Mouse (Mus musculus): ENCODE measurements at regions not wholly inside any gene's neighbourhood (a gene's known extent, or its start where the extent isn't known, plus 50 kb on each side); places are given as distances from the start of the nearest gene placed in this dataset.

- 38% methylated on average over 6 of the region's 6 CpGs for WGBS
- TF ChIP-seq CTCF (IDR thresholded peaks at IDR 0.05; ENCODE audit: insufficient read depth, low read depth, low read length) (no peak), POLR2A (IDR thresholded peaks at IDR 0.05; ENCODE audit: insufficient read depth, low read depth, low read length) (no peak)
- Histone ChIP-seq H3K4me3 (ENCODE audit: insufficient read depth, low read depth, low read length) (no peak overlapping the region), H3K4me1 (ENCODE audit: control insufficient read depth, insufficient read depth, low read length) (no peaks in the 10 kb centered on the region), H3K27ac (ENCODE audit: insufficient read depth, low read depth, low read length) (no peak overlapping the region)
Measured at GRCm38 (mm10) chr2:19785663-19786260, 123.8 kb upstream of the Etl4 start.

- no peak overlapping the region for H3K4me3 ChIP-seq (ENCODE audit: insufficient read depth, low read depth, low read length)
- 84% methylated on average over 6 of the region's 6 CpGs for WGBS
- no peaks in the 10 kb centered on the region for H3K4me1 ChIP-seq (ENCODE audit: control insufficient read depth, insufficient read depth, low read length)
- no peak for TF ChIP-seq CTCF (IDR thresholded peaks at IDR 0.05; ENCODE audit: insufficient read depth, low read depth, low read length)
- no peak for TF ChIP-seq POLR2A (IDR thresholded peaks at IDR 0.05; ENCODE audit: insufficient read depth, low read depth, low read length)
- no peak overlapping the region for H3K27ac ChIP-seq (ENCODE audit: insufficient read depth, low read depth, low read length)
Measured at GRCm38 (mm10) chr2:19792177-19792576, 117.4 kb upstream of the Etl4 start.

GRCm38 (mm10) chr2:19796790-19797189, 112.8 kb upstream of the Etl4 start:
- no peak overlapping the region for H3K4me3 ChIP-seq (ENCODE audit: insufficient read depth, low read depth, low read length)
- H3K4me1 ChIP-seq (ENCODE audit: control insufficient read depth, insufficient read depth, low read length): no peaks in the 10 kb centered on the region
- H3K27ac ChIP-seq (ENCODE audit: insufficient read depth, low read depth, low read length): no peak overlapping the region
- 75% methylated on average over 2 of the region's 2 CpGs for WGBS
- TF ChIP-seq CTCF (IDR thresholded peaks at IDR 0.05; ENCODE audit: insufficient read depth, low read depth, low read length) (no peak), POLR2A (IDR thresholded peaks at IDR 0.05; ENCODE audit: insufficient read depth, low read depth, low read length) (no peak)

Measured in olfactory bulb, adult 2 months (tissue).